Mouse (Mus musculus): ENCODE data around the gene Slc7a1. TPM values are rescaled to one million over a fixed set of nuclear protein-coding genes. Genes with fewer than 3 reads are reported as not detected.

Slc7a1 gene
- total and polyA plus RNA-seq, 3 experiments = 64.1 to 133 (median 80.9) TPM

- TF ChIP-seq ZC3H11A (IDR thresholded peaks at IDR 0.05; ENCODE audit: low read depth, low read length) (no peak), MAFK (IDR thresholded peaks at IDR 0.05; ENCODE audit: borderline replicate concordance, low read depth, low read length) (no peak), BHLHE40 (IDR thresholded peaks at IDR 0.05; ENCODE audit: borderline replicate concordance, low read depth, low read length) (no peak), CTCF (IDR thresholded peaks at IDR 0.05 in 2 of 3, conservative IDR thresholded peaks at IDR 0.05 in 1 of 3; ENCODE audit: control insufficient read depth in 1 of 3, insufficient read depth in 1 of 3, low read depth in 2 of 3, low read length in 3 of 3, poor library complexity in 1 of 3, severe bottlenecking in 1 of 3) (no peak), MYB (IDR thresholded peaks at IDR 0.05; ENCODE audit: low read depth, low read length) (no peak), ELF1 (IDR thresholded peaks at IDR 0.05; ENCODE audit: low read depth, low read length) (no peak), SIN3A (IDR thresholded peaks at IDR 0.05; ENCODE audit: low read length) (peak; percentile 48), ETS1 (IDR thresholded peaks at IDR 0.05; ENCODE audit: low read depth, low read length) (peak; percentile 56; the same call in 1 of the 2 replicates), MYC (IDR thresholded peaks at IDR 0.05; ENCODE audit: low read depth, low read length) (no peak), GABPA (IDR thresholded peaks at IDR 0.05; ENCODE audit: low read depth, low read length) (no peak), HCFC1 (IDR thresholded peaks at IDR 0.05; ENCODE audit: low read depth, low read length) (no peak), KAT2A (conservative IDR thresholded peaks at IDR 0.05; ENCODE audit: low read depth, low read length) (no peak), ZMIZ1 (IDR thresholded peaks at IDR 0.05; ENCODE audit: low read depth, low read length) (peak; percentile 30; the same call in 1 of the 2 replicates), SMC3 (IDR thresholded peaks at IDR 0.05; ENCODE audit: low read depth, low read length) (no peak), MEF2A (IDR thresholded peaks at IDR 0.05; ENCODE audit: extremely low read depth, insufficient replicate concordance, low read depth, low read length, poor library complexity, severe bottlenecking) (no peak), TAL1 (IDR thresholded peaks at IDR 0.05; ENCODE audit: low read length) (no peak; the same call in 1 of the 2 replicates), ZNF384 (IDR thresholded peaks at IDR 0.05; ENCODE audit: low read depth, low read length) (no peak), MAX (IDR thresholded peaks at IDR 0.05; ENCODE audit: low read length) (no peak), EP300 (IDR thresholded peaks at IDR 0.05; ENCODE audit: low read depth in 1 of 2, low read length in 2 of 2) (peak in 1 of 2 experiments; percentile 50; a peak in 2 of 4 replicates), NELFE (IDR thresholded peaks at IDR 0.05; ENCODE audit: low read depth, low read length) (0 out of 2 replicates have a peak, but pooled peaks have one; percentile 19), GATA1 (IDR thresholded peaks at IDR 0.05; ENCODE audit: low read depth, low read length) (no peak)
Observed at GRCm38 (mm10) chr5:148383841-148384500, 15.7 kb downstream of the Slc7a1 start (continued).

GRCm38 (mm10) chr5:148381083-148381482 is 18.6 kb downstream of the Slc7a1 start:
- H3K9me3 ChIP-seq (replicated peaks; ENCODE audit: insufficient read depth, low read length) = no peaks in the 10 kb centered on the region
- peaks cover 36 to 62% of the 10 kb centered on the region in 2 experiments for H3K36me3 ChIP-seq (ENCODE audit: control insufficient read depth in 1 of 2, insufficient read depth in 2 of 2, low read length in 2 of 2)
- no peak overlapping the region for H3K9ac ChIP-seq (ENCODE audit: control insufficient read depth, low read depth, low read length, poor library complexity, severe bottlenecking)
- TF ChIP-seq ZC3H11A (IDR thresholded peaks at IDR 0.05; ENCODE audit: low read depth, low read length) = no peak
- TF ChIP-seq MAZ (IDR thresholded peaks at IDR 0.05; ENCODE audit: low read depth, low read length) = no peak
- TF ChIP-seq MXI1 (IDR thresholded peaks at IDR 0.05; ENCODE audit: low read depth, low read length) = no peak
- TF ChIP-seq ZNF384 (IDR thresholded peaks at IDR 0.05; ENCODE audit: low read depth, low read length) = no peak
- no peak for TF ChIP-seq E2F4 (IDR thresholded peaks at IDR 0.05; ENCODE audit: borderline replicate concordance, low read depth, low read length)
- TF ChIP-seq JUND (IDR thresholded peaks at IDR 0.05; ENCODE audit: low read depth, low read length) = no peak
- no peak for TF ChIP-seq GABPA (IDR thresholded peaks at IDR 0.05; ENCODE audit: low read depth, low read length)
- no peak for TF ChIP-seq CTCF (IDR thresholded peaks at IDR 0.05 in 2 of 3, conservative IDR thresholded peaks at IDR 0.05 in 1 of 3; ENCODE audit: control insufficient read depth in 1 of 3, insufficient read depth in 1 of 3, low read depth in 2 of 3, low read length in 3 of 3, poor library complexity in 1 of 3, severe bottlenecking in 1 of 3)
- TF ChIP-seq SIN3A (IDR thresholded peaks at IDR 0.05; ENCODE audit: low read length) = no peak
- TF ChIP-seq TAL1 (IDR thresholded peaks at IDR 0.05; ENCODE audit: low read length) = no peak
- H3K27me3 ChIP-seq (ENCODE audit: control insufficient read depth in 1 of 2, insufficient read depth in 2 of 2, low read length in 2 of 2) = no peaks in the 10 kb centered on the region
- peaks cover 65% of the 10 kb centered on the region for H3K79me2 ChIP-seq (ENCODE audit: control insufficient read depth, insufficient read depth, low read length, poor library complexity)
- H3K4me3 ChIP-seq (ENCODE audit: control insufficient read depth in 1 of 2, insufficient read depth in 1 of 2, low read depth in 2 of 2, low read length in 2 of 2) = no peak overlapping the region
- DNase-seq (ENCODE audit: low read depth, low spot score) = no peak
- H3K4me1 ChIP-seq (ENCODE audit: control insufficient read depth in 1 of 2, insufficient read depth in 2 of 2, low read length in 2 of 2) = peaks cover 26 to 50% of the 10 kb centered on the region in 2 experiments
- H3K27ac ChIP-seq (ENCODE audit: control insufficient read depth, low read depth, low read length) = no peak overlapping the region; the same call in 1 of the 2 replicates

Measured in MEL (cell line).